Mouse (Mus musculus) hindbrain, embryonic 10.5 days (tissue): ENCODE results near the gene Llgl2. TPM values are rescaled to one million over a fixed set of nuclear protein-coding genes. Genes with fewer than 3 reads are reported as not detected.

Source experiments
- DNase-seq: peaks from one replicate; pipeline ENCODE4 v3.0.0-alpha.2; 2017; ENCODE audit warnings: low spot score
- H3K27ac ChIP-seq: fragments of 300-500 bp; sonication (generic); 2 replicates; pipeline ENCODE4 v1.5.1; 2016; ENCODE audit warnings: mild to moderate bottlenecking, moderate library complexity
- H3K27me3 ChIP-seq: fragments of 300-500 bp; sonication (generic); 2 replicates; pipeline ENCODE4 v1.6.1; 2016; ENCODE audit warnings: mild to moderate bottlenecking; ENCODE audit not compliant: poor library complexity, insufficient read depth, severe bottlenecking
- H3K36me3 ChIP-seq: fragments of 300-500 bp; sonication (generic); 2 replicates; pipeline ENCODE4 v1.6.1; 2016; ENCODE audit warnings: mild to moderate bottlenecking, moderate library complexity
- H3K4me1 ChIP-seq: fragments of 300-500 bp; sonication (generic); replicated peaks from 2 replicates; pipeline ENCODE4 v1.6.1; 2016; ENCODE audit warnings: mild to moderate bottlenecking
- H3K4me3 ChIP-seq: fragments of 300-500 bp; sonication (generic); 2 replicates; pipeline ENCODE4 v1.5.1; 2016; ENCODE audit warnings: mild to moderate bottlenecking, moderate library complexity
- H3K9me3 ChIP-seq: fragments of 300-500 bp; sonication (generic); 2 replicates; pipeline ENCODE4 v1.6.1; 2016; ENCODE audit warnings: mild to moderate bottlenecking, moderate library complexity
- WGBS: fragments of 180-500 bp; shearing (Covaris S2); methylation state at CpG from one replicate; pipeline ENCODE4 v1.1.7; 2016; 5-methylcytosine and 5-hydroxymethylcytosine counted together
- polyA plus RNA-seq: library from polyadenylated mRNA; unstranded; fragments of >200 nt; fragmentation: Nextera tagmentation; extraction: Ambion mirVana; gene quantifications from 2 replicates; pipeline ENCODE4 v1.2.1, GENCODE M21; 2016

The Llgl2 gene
- polyA plus RNA-seq, 1 experiment from 2014 or later = 10.4 TPM

GRCm38 (mm10) chr11:115796898-115797297 is 27.0 kb upstream of the Llgl2 start:
- no peaks in the 10 kb centered on the region for H3K27me3 ChIP-seq
- no peak for DNase-seq
- H3K9me3 ChIP-seq = no peaks in the 10 kb centered on the region
- no peaks in the 10 kb centered on the region for H3K4me1 ChIP-seq
- peak overlapping the region; percentile 16; the same call in 1 of the 2 replicates for H3K27ac ChIP-seq
- WGBS = 89% methylated on average over 15 of the region's 15 CpGs
- no peak overlapping the region for H3K4me3 ChIP-seq
- peaks cover 100% of the 10 kb centered on the region for H3K36me3 ChIP-seq

- WGBS = 90% methylated on average over 9 of the region's 9 CpGs
- Histone ChIP-seq H3K4me3 (no peak overlapping the region), H3K9me3 (no peaks in the 10 kb centered on the region), H3K36me3 (peaks cover 100% of the 10 kb centered on the region), H3K27ac (no peak overlapping the region), H3K4me1 (no peaks in the 10 kb centered on the region), H3K27me3 (no peaks in the 10 kb centered on the region)
- no peak for DNase-seq
Observed at GRCm38 (mm10) chr11:115797665-115798064, 26.2 kb upstream of the Llgl2 start.

- no peaks in the 10 kb centered on the region for H3K4me1 ChIP-seq
- no peak for DNase-seq
- no peaks in the 10 kb centered on the region for H3K9me3 ChIP-seq
- peaks cover 99% of the 10 kb centered on the region for H3K36me3 ChIP-seq
- no peaks in the 10 kb centered on the region for H3K27me3 ChIP-seq
- WGBS = 93% methylated on average over 18 of the region's 18 CpGs
- H3K4me3 ChIP-seq = no peak overlapping the region
- H3K27ac ChIP-seq = no peak overlapping the region
Observed at GRCm38 (mm10) chr11:115800981-115801380, 22.9 kb upstream of the Llgl2 start.

DNA sequence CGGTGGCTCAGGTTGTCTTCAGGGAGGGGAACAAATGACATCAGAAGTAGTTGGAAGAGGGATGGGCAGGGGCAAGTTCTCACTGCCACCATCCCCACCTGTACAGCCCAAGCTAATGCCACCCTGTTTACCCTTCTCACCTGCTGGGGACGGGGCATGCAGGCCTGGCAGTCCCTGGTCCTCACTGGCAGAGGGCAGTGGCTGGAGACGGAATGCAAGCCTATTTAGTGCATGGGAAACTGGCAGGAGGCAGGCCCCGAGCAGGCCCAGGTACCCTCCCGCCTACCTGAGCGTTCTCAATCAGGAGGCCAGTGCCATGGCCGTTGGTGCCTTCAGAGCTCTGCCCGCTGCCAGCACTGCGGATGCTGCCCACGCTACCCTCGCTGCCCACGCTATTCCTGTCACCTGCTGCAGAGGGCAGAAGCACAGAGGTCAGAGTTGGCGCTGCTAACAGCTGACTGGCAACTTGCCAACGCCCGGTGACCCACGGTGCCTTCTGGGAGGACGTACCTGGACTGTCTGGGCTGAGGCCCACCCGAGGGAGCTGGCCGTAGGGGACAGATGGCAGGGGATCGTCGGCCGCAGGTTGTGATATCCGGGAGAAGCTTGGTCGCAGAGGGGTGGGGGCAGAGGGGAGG is 20.7 kb upstream of the Llgl2 start:
- 94% methylated on average over 24 of the region's 24 CpGs for WGBS
- H3K4me1 ChIP-seq = peaks cover 21% of the 10 kb centered on the region
- peaks cover 99% of the 10 kb centered on the region for H3K36me3 ChIP-seq
- H3K4me3 ChIP-seq = no peak overlapping the region
- no peak overlapping the region; the same call in 1 of the 2 replicates for H3K27ac ChIP-seq
- no peaks in the 10 kb centered on the region for H3K9me3 ChIP-seq
- no peak for DNase-seq
- no peaks in the 10 kb centered on the region for H3K27me3 ChIP-seq

- Histone ChIP-seq H3K27ac (peak overlapping the region; percentile 9; the same call in 1 of the 2 replicates), H3K9me3 (no peaks in the 10 kb centered on the region), H3K36me3 (peaks cover 99% of the 10 kb centered on the region), H3K4me3 (no peak overlapping the region), H3K4me1 (peaks cover 39% of the 10 kb centered on the region), H3K27me3 (no peaks in the 10 kb centered on the region)
- no peak for DNase-seq
- 95% methylated on average over 7 of the region's 7 CpGs for WGBS
Observed at GRCm38 (mm10) chr11:115805005-115805404, 18.8 kb upstream of the Llgl2 start.

DNA sequence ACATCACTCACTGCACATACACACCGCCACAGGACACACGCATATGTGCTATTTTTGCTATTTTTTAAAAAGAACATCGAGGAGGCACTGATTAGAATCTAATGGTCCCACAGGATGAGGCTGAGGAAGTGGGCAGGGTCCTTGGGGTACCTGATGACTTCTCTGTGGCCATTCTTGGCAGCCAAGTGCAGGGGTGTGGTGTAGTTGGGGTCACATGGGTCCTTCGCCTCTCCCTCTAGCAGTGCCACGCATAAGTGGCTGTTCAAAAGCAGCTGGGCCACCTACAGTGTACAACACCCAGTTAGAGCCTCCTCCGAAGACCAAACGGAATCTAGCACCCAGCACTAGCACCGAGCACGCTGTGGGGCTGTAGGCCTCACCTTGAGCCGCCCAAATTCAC is 17.7 kb upstream of the Llgl2 start:
- peaks cover 99% of the 10 kb centered on the region for H3K36me3 ChIP-seq
- 0 out of 2 replicates have a peak overlapping the region, but pooled peaks have one; percentile 78 for H3K27ac ChIP-seq
- no peak overlapping the region for H3K4me3 ChIP-seq
- no peaks in the 10 kb centered on the region for H3K27me3 ChIP-seq
- peaks cover 51% of the 10 kb centered on the region for H3K4me1 ChIP-seq
- no peaks in the 10 kb centered on the region for H3K9me3 ChIP-seq
- 95% methylated on average over 10 of the region's 10 CpGs for WGBS
- no peak for DNase-seq

GRCm38 (mm10) chr11:115807306-115807705 is 16.5 kb upstream of the Llgl2 start:
- H3K4me3 ChIP-seq = 0 out of 2 replicates have a peak overlapping the region, but pooled peaks have one; percentile 11
- no peaks in the 10 kb centered on the region for H3K9me3 ChIP-seq
- no peak for DNase-seq
- 81% methylated on average over 6 of the region's 6 CpGs for WGBS
- peaks cover 62% of the 10 kb centered on the region for H3K4me1 ChIP-seq
- H3K27me3 ChIP-seq = no peaks in the 10 kb centered on the region
- peak overlapping the region; percentile 78 for H3K27ac ChIP-seq
- peaks cover 98% of the 10 kb centered on the region for H3K36me3 ChIP-seq

GRCm38 (mm10) chr11:115807971-115808370 is 15.9 kb upstream of the Llgl2 start:
- Histone ChIP-seq H3K4me1 (peaks cover 69% of the 10 kb centered on the region), H3K27ac (peak overlapping the region; percentile 78), H3K36me3 (peaks cover 92% of the 10 kb centered on the region), H3K27me3 (no peaks in the 10 kb centered on the region), H3K9me3 (no peaks in the 10 kb centered on the region), H3K4me3 (0 out of 2 replicates have a peak overlapping the region, but pooled peaks have one; percentile 12)
- no peak for DNase-seq
- 63% methylated on average over 11 of the region's 11 CpGs for WGBS

DNA sequence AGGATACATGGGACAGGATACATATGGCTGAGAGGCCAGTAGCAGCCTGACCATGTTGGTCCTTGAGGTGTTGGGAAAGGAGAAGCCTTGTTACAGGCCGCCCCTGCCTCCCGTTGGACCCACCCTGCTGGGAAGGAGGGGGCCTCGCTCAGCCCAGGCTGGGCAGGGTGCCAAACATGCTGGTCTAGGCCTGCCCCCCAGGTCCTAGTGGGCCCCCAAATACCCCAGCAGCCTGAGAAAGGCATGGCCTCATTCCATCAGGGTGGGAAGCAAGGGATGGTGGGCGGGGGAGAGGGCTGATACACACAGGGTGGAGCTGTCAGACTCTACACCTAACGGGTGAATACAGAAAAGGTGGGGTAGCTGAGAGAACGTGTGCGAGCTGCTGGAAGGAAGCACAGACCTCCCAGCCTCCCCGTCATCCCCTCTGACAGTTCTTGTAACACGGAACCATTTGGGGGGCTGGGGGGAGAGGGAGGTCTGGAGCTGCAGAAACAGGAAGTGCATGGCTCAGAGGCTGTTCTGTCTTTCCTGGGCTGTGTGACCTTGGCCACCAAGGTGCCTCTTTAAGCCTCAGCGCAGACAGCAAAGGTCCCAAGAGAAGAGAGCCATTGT is 15.0 kb upstream of the Llgl2 start:
- H3K4me3 ChIP-seq = peak overlapping the region; percentile 24; the same call in 1 of the 2 replicates
- H3K27ac ChIP-seq = peak overlapping the region; percentile 78
- DNase-seq = no peak
- peaks cover 84% of the 10 kb centered on the region for H3K36me3 ChIP-seq
- peaks cover 71% of the 10 kb centered on the region for H3K4me1 ChIP-seq
- no peaks in the 10 kb centered on the region for H3K9me3 ChIP-seq
- WGBS = 76% methylated on average over 10 of the region's 10 CpGs
- no peaks in the 10 kb centered on the region for H3K27me3 ChIP-seq

DNA sequence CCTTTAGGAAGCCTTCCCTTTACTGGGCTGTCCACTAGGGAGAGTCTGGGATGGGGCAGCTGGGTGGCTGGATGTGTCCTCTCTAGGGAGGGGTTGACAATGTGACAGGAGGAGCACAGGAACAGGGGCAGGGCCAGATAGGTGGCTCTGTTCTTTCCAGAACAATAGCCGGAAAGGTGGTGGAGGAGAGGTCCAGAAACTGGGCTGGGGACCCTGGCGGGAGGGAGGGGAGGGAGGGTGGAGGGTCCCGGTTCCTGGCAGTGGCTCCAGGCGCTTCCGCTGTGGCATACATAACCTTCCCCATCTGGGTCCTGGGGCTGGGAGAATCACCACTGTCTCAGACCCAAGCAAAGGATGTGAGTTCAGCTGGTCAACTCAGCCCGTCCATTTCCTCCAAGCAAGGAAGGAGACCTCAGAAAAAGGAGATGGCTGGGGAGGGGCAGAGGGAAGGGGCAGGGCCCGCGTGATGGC is 14.5 kb upstream of the Llgl2 start:
- DNase-seq = no peak
- Histone ChIP-seq H3K27ac (peak overlapping the region; percentile 78), H3K36me3 (peaks cover 78% of the 10 kb centered on the region), H3K9me3 (no peaks in the 10 kb centered on the region), H3K27me3 (no peaks in the 10 kb centered on the region), H3K4me1 (peaks cover 74% of the 10 kb centered on the region), H3K4me3 (peak overlapping the region; percentile 24; the same call in 1 of the 2 replicates)
- WGBS = 61% methylated on average over 8 of the region's 8 CpGs

DNA sequence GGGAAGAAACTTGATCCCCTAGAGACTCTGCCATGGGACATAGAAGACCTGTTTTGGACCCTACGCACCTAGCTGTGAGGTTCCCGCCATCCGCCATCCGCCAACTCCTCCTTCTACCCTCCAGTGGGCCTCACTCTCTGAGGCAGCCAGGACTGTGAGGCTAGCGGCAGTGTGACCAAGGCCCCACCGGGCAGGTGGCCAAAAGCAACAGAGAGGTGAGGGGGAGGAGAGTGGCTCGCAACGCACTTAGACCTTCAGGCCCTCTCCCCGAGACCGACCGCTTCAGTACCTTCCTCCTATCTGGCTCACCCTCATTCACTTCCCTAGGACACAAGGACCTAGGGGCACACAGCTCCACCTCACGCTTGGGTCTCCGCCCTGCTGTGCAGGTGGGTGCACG is 13.5 kb upstream of the Llgl2 start:
- no peak for DNase-seq
- H3K4me1 ChIP-seq = peaks cover 84% of the 10 kb centered on the region
- peak overlapping the region; percentile 64; the same call in 1 of the 2 replicates for H3K27ac ChIP-seq
- H3K9me3 ChIP-seq = no peaks in the 10 kb centered on the region
- H3K36me3 ChIP-seq = peaks cover 68% of the 10 kb centered on the region
- peak overlapping the region; percentile 98; the same call in 1 of the 2 replicates for H3K4me3 ChIP-seq
- H3K27me3 ChIP-seq = no peaks in the 10 kb centered on the region
- WGBS = 92% methylated on average over 14 of the region's 14 CpGs

DNA sequence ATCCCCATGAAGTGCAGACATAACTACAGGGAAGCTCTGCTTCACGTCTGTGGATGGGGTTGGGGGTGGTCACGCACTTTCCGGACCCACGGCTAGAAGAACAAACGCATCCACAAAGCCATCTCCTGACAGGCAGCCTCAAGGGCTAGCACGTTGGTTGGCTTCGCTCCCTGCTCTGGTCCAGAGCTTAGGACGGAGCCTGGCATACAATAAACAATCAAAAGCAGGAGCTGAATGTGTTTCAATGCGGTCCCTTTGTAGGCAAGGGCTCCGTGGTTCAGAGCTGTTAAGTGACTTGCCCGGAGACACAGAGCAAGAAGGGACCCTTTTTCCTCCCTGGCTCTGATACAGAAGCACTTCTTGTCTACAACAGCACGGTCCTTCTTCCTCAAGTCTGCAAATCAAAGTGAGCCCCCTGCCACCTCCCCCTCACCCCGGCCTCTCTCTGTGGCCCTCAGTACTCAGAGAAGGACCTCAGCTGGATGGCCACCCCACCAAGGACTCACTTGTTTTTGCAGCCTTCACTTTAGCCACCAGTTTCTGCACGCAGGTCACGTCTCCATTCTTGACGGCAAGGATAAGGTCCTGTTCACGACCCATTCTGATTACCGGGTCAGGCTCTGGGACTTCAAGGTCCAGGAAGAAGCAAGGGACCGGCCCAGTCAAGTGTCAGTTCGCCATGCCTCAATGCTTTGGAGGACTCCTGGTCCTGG is 12.3 kb upstream of the Llgl2 start:
- H3K27me3 ChIP-seq = no peaks in the 10 kb centered on the region
- no peak for DNase-seq
- no peaks in the 10 kb centered on the region for H3K9me3 ChIP-seq
- 81% methylated on average over 20 of the region's 20 CpGs for WGBS
- H3K27ac ChIP-seq = peak overlapping the region; percentile 91; the same call in 1 of the 2 replicates
- H3K4me1 ChIP-seq = peaks cover 88% of the 10 kb centered on the region
- H3K36me3 ChIP-seq = peaks cover 59% of the 10 kb centered on the region
- peak overlapping the region; percentile 98 for H3K4me3 ChIP-seq
